Mouse (Mus musculus): ENCODE results near the gene Mcm10.

- TF ChIP-seq POLR2A (IDR thresholded peaks at IDR 0.05; ENCODE audit: insufficient read depth, low read length) (no peak), CTCF (IDR thresholded peaks at IDR 0.05; ENCODE audit: low read depth, low read length) (no peak), EP300 (IDR thresholded peaks at IDR 0.05; ENCODE audit: insufficient read depth, low read depth, low read length) (no peak)
Measured at GRCm38 (mm10) chr2:4996421-4996824, 16.2 kb downstream of the Mcm10 start.

Measured in ES-Bruce4 (cell line).